Mouse (Mus musculus) gastrocnemius, postnatal 14 days (tissue): ENCODE results near the gene Spock1. TPM values are rescaled to one million over a fixed set of nuclear protein-coding genes. Genes with fewer than 3 reads are reported as not detected.
A peak's percentile ranks its signal among the peaks of the same experiment; 100 is the strongest.

Source experiments
- DNase-seq: peaks from one replicate; pipeline ENCODE4 v3.0.0; 2021; ENCODE audit warnings: mixed read lengths
- intact Hi-C: fragments of 180-260 bp; cut with DNase I; formaldehyde crosslinking; loops from one replicate; pipeline ENCODE4 v1.15.1; 2025; ENCODE audit warnings: low total_unique reads
- total RNA-seq, 2 experiments: library from RNA; stranded (reverse); gene quantifications; 2 replicates each; pipeline ENCODE4 v1.2.3; 2021

Spock1 gene
- total RNA-seq, 2 experiments from 2014 or later: 0.78 to 1.4 TPM

GRCm38 (mm10) chr13:57756316-57756715 is 151.8 kb downstream of the Spock1 start:
- DNase-seq: no peak
- intact Hi-C loops: no loop called here

GRCm38 (mm10) chr13:57750831-57751230 is 157.3 kb downstream of the Spock1 start:
- intact Hi-C loops: no loop called here

GRCm38 (mm10) chr13:57744667-57745066 is 163.5 kb downstream of the Spock1 start:
- intact Hi-C loops: no loop called here
- no peak for DNase-seq

More at GRCm38 (mm10) chr13:57750831-57751230, 157.3 kb downstream of the Spock1 start:
- DNase-seq: no peak

GRCm38 (mm10) chr13:57741186-57741585 is 166.9 kb downstream of the Spock1 start:
- intact Hi-C loops: no loop called here
- DNase-seq: no peak

- intact Hi-C loops: no loop called here
Measured at GRCm38 (mm10) chr13:57740473-57740872, 167.7 kb downstream of the Spock1 start.

GRCm38 (mm10) chr13:57736060-57736459 is 172.1 kb downstream of the Spock1 start:
- DNase-seq: no peak
- intact Hi-C loops: no loop called here

More at GRCm38 (mm10) chr13:57740473-57740872, 167.7 kb downstream of the Spock1 start:
- no peak for DNase-seq

GRCm38 (mm10) chr13:57734549-57734948 is 173.6 kb downstream of the Spock1 start:
- intact Hi-C loops: no loop called here
- no peak for DNase-seq

- intact Hi-C loops: no loop called here
- DNase-seq: no peak
Measured at GRCm38 (mm10) chr13:57733521-57733920, 174.6 kb downstream of the Spock1 start.

GRCm38 (mm10) chr13:57732251-57732650 is 175.9 kb downstream of the Spock1 start:
- DNase-seq: no peak
- intact Hi-C loops: no loop called here

GRCm38 (mm10) chr13:57727716-57728115 is 180.4 kb downstream of the Spock1 start:
- no peak for DNase-seq
- intact Hi-C loops: no loop called here

- intact Hi-C loops: no loop called here
- DNase-seq: no peak
Measured at GRCm38 (mm10) chr13:57726654-57727053, 181.5 kb downstream of the Spock1 start.

- intact Hi-C loops: no loop called here
- DNase-seq: no peak
Measured at GRCm38 (mm10) chr13:57722329-57722936, 185.7 kb downstream of the Spock1 start.

GRCm38 (mm10) chr13:57721524-57722279 is 186.4 kb downstream of the Spock1 start:
- intact Hi-C loops: no loop called here
- DNase-seq: peak; percentile 9

GRCm38 (mm10) chr13:57718087-57718486 is 190.0 kb downstream of the Spock1 start:
- DNase-seq: no peak
- intact Hi-C loops: loop anchor here (5.0 kb wide), 1 partner anchor 1156 kb away; no protein-coding TSS in a partner anchor

GRCm38 (mm10) chr13:57712910-57713309 is 195.2 kb downstream of the Spock1 start:
- intact Hi-C loops: no loop called here
- no peak for DNase-seq

- intact Hi-C loops: no loop called here
- DNase-seq: no peak
Measured at GRCm38 (mm10) chr13:57708425-57708824, 199.7 kb downstream of the Spock1 start.

GRCm38 (mm10) chr13:57702966-57703365 is 205.2 kb downstream of the Spock1 start:
- intact Hi-C loops: no loop called here

GRCm38 (mm10) chr13:57696685-57697084 is 211.4 kb downstream of the Spock1 start:
- intact Hi-C loops: no loop called here
- DNase-seq: no peak

More at GRCm38 (mm10) chr13:57702966-57703365, 205.2 kb downstream of the Spock1 start:
- no peak for DNase-seq

- no peak for DNase-seq
- intact Hi-C loops: no loop called here
Measured at GRCm38 (mm10) chr13:57688926-57689325, 219.2 kb downstream of the Spock1 start.

GRCm38 (mm10) chr13:57686437-57686836 is 221.7 kb downstream of the Spock1 start:
- intact Hi-C loops: no loop called here
- DNase-seq: no peak

GRCm38 (mm10) chr13:57685201-57685600 is 222.9 kb downstream of the Spock1 start:
- no peak for DNase-seq
- intact Hi-C loops: no loop called here
